Mouse (Mus musculus) spleen, adult 2 months (tissue): ENCODE measurements around the gene Etv6.

Experiments used
- CTCF ChIP-seq: fragments of 200-500 bp; IDR thresholded peaks from 2 replicates; pipeline ENCODE4 v1.5.1; 2011; ENCODE audit warnings: mild to moderate bottlenecking, inconsistent platforms; ENCODE audit not compliant: insufficient read depth, insufficient read length, insufficient replicate concordance; ENCODE audit errors: extremely low read depth
- POLR2A ChIP-seq: fragments of 200-500 bp; IDR thresholded peaks from 2 replicates; pipeline ENCODE4 v1.6.1; 2011; ENCODE audit warnings: low read depth, low read length, inconsistent platforms

DNA sequence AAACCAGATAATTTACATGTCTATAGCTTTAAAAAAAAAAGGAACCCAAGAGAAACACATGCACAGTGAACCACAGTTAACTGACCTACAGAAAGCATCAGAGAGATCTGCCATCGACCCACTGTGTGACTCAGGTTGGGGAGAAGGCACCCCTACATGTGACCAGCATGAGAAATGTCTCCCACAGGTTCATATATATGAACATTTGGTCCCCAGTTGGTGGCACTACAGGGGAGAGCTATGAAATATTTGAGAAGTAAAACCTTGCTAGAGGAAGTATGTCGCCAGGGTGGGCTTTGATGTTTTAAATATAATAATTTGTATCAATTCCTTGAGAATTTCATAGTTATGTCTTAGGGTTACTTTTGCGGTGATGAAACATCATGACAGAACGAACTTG, 8.5 kb upstream of the Etv6 start:
- TF ChIP-seq CTCF (no peak), POLR2A (no peak)
